Mouse (Mus musculus): Measurements from ENCODE around the gene Rapgef4.

DNA sequence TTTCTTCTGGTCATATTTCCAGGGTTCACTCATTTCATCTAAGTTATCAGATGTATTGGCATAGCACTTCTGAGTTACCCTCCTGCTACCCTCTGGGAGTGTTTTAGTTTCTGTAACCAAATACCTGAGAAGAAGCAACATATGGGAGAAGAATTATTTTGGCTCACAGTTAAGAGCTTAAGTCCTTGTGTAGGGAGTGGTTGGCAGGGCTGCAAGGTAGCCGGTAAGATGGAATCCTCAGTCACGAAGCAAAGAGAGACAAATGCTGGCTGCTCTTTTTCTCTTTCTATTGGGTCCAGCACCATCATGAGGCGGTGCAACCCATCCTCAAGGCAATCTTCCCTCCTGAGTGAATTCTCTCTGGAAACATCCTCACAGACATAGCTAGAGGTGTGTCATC, 11.1 kb downstream of the Rapgef4 start:
- TF ChIP-seq CTCF (IDR thresholded peaks at IDR 0.05; ENCODE audit: borderline replicate concordance, extremely low read depth, insufficient read depth, insufficient read length) (no peak), POLR2A (IDR thresholded peaks at IDR 0.05; ENCODE audit: borderline replicate concordance, extremely low read depth, insufficient read depth, insufficient read length, poor library complexity, severe bottlenecking) (no peak)

Measured in brain, embryonic 14.5 days (tissue).